Mouse (Mus musculus): ENCODE measurements at regions not wholly inside any gene's neighbourhood (a gene's known extent, or its start where the extent isn't known, plus 50 kb on each side); places are given as distances from the start of the nearest gene placed in this dataset.

GRCm38 (mm10) chr9:41523969-41524368 lies 362.5 kb upstream of the Ubash3b start:
- Histone ChIP-seq H3K36me3 (ENCODE audit: insufficient read depth) (no peaks in the 10 kb centered on the region), H3K4me2 (ENCODE audit: low read depth) (no peak overlapping the region), H3K27me3 (ENCODE audit: insufficient read depth, low read length) (no peaks in the 10 kb centered on the region), H3K27ac (ENCODE audit: low read depth, low read length) (0 out of 2 replicates have a peak overlapping the region, but pooled peaks have one; percentile 21), H3K4me3 (ENCODE audit: low read depth, low read length) (no peak overlapping the region), H3K9ac (no peak overlapping the region), H3K4me1 (ENCODE audit: insufficient read depth) (peaks cover 20% of the 10 kb centered on the region), H3K9me3 (ENCODE audit: low read length) (no peaks in the 10 kb centered on the region)
- WGBS = 96% methylated on average over 2 of the region's 2 CpGs
- ATAC-seq (no peak), DNase-seq (no peak)
- no peak for TF ChIP-seq CTCF (IDR thresholded peaks at IDR 0.05; ENCODE audit: low read depth)

- peaks cover 20% of the 10 kb centered on the region for H3K4me1 ChIP-seq (ENCODE audit: insufficient read depth)
- DNase-seq (no peak), ATAC-seq (no peak)
- no peak for TF ChIP-seq CTCF (IDR thresholded peaks at IDR 0.05; ENCODE audit: low read depth)
- 77% methylated on average over 1 of the region's 1 CpGs for WGBS
- H3K9ac ChIP-seq = no peak overlapping the region
- H3K4me3 ChIP-seq (ENCODE audit: low read depth, low read length) = no peak overlapping the region
- no peaks in the 10 kb centered on the region for H3K27me3 ChIP-seq (ENCODE audit: insufficient read depth, low read length)
- H3K36me3 ChIP-seq (ENCODE audit: insufficient read depth) = no peaks in the 10 kb centered on the region
- no peaks in the 10 kb centered on the region for H3K9me3 ChIP-seq (ENCODE audit: low read length)
- H3K4me2 ChIP-seq (ENCODE audit: low read depth) = no peak overlapping the region
- H3K27ac ChIP-seq (ENCODE audit: low read depth, low read length) = no peak overlapping the region
Observed at GRCm38 (mm10) chr9:41522302-41522701, 360.8 kb upstream of the Ubash3b start.

- no peak for DNase-seq
- Histone ChIP-seq H3K4me3 (ENCODE audit: low read depth, low read length) (no peak overlapping the region), H3K9ac (no peak overlapping the region), H3K27ac (ENCODE audit: low read depth, low read length) (no peak overlapping the region), H3K36me3 (ENCODE audit: insufficient read depth) (no peaks in the 10 kb centered on the region), H3K9me3 (ENCODE audit: low read length) (no peaks in the 10 kb centered on the region), H3K4me1 (ENCODE audit: insufficient read depth) (no peaks in the 10 kb centered on the region), H3K27me3 (ENCODE audit: insufficient read depth, low read length) (no peaks in the 10 kb centered on the region), H3K4me2 (ENCODE audit: low read depth) (no peak overlapping the region)
- no peak for ATAC-seq
- TF ChIP-seq CTCF (IDR thresholded peaks at IDR 0.05; ENCODE audit: low read depth) = no peak
- 73% methylated on average over 2 of the region's 2 CpGs for WGBS
Observed at GRCm38 (mm10) chr9:41517787-41518186, 356.3 kb upstream of the Ubash3b start.

- no peak overlapping the region for H3K9ac ChIP-seq
- TF ChIP-seq CTCF (IDR thresholded peaks at IDR 0.05; ENCODE audit: low read depth) = no peak
- no peaks in the 10 kb centered on the region for H3K4me1 ChIP-seq (ENCODE audit: insufficient read depth)
- ATAC-seq (no peak), DNase-seq (no peak)
- no peak overlapping the region for H3K27ac ChIP-seq (ENCODE audit: low read depth, low read length)
- no peaks in the 10 kb centered on the region for H3K27me3 ChIP-seq (ENCODE audit: insufficient read depth, low read length)
- H3K36me3 ChIP-seq (ENCODE audit: insufficient read depth) = no peaks in the 10 kb centered on the region
- no peak overlapping the region for H3K4me3 ChIP-seq (ENCODE audit: low read depth, low read length)
- no peaks in the 10 kb centered on the region for H3K9me3 ChIP-seq (ENCODE audit: low read length)
- H3K4me2 ChIP-seq (ENCODE audit: low read depth) = no peak overlapping the region
- 66% methylated on average over 2 of the region's 2 CpGs for WGBS
Observed at GRCm38 (mm10) chr9:41517053-41517696, 355.7 kb upstream of the Ubash3b start.

GRCm38 (mm10) chr9:41515192-41515591 lies 353.7 kb upstream of the Ubash3b start:
- DNase-seq (no peak), ATAC-seq (no peak)
- Histone ChIP-seq H3K4me3 (ENCODE audit: low read depth, low read length) (no peak overlapping the region), H3K36me3 (ENCODE audit: insufficient read depth) (no peaks in the 10 kb centered on the region), H3K9ac (no peak overlapping the region), H3K27ac (ENCODE audit: low read depth, low read length) (no peak overlapping the region), H3K4me1 (ENCODE audit: insufficient read depth) (no peaks in the 10 kb centered on the region), H3K4me2 (ENCODE audit: low read depth) (no peak overlapping the region), H3K27me3 (ENCODE audit: insufficient read depth, low read length) (no peaks in the 10 kb centered on the region), H3K9me3 (ENCODE audit: low read length) (no peaks in the 10 kb centered on the region)
- TF ChIP-seq CTCF (IDR thresholded peaks at IDR 0.05; ENCODE audit: low read depth) = no peak

GRCm38 (mm10) chr9:41513701-41514100 lies 352.2 kb upstream of the Ubash3b start:
- H3K4me3 ChIP-seq (ENCODE audit: low read depth, low read length) = no peak overlapping the region
- no peak overlapping the region for H3K9ac ChIP-seq
- H3K36me3 ChIP-seq (ENCODE audit: insufficient read depth) = no peaks in the 10 kb centered on the region
- no peaks in the 10 kb centered on the region for H3K27me3 ChIP-seq (ENCODE audit: insufficient read depth, low read length)
- DNase-seq (no peak), ATAC-seq (no peak)
- no peak overlapping the region for H3K4me2 ChIP-seq (ENCODE audit: low read depth)
- TF ChIP-seq CTCF (IDR thresholded peaks at IDR 0.05; ENCODE audit: low read depth) = no peak
- no peaks in the 10 kb centered on the region for H3K9me3 ChIP-seq (ENCODE audit: low read length)
- H3K27ac ChIP-seq (ENCODE audit: low read depth, low read length) = no peak overlapping the region
- H3K4me1 ChIP-seq (ENCODE audit: insufficient read depth) = no peaks in the 10 kb centered on the region
- 60% methylated on average over 1 of the region's 1 CpGs for WGBS

- WGBS = 91% methylated on average over 2 of the region's 2 CpGs
- no peak for TF ChIP-seq CTCF (IDR thresholded peaks at IDR 0.05; ENCODE audit: low read depth)
- ATAC-seq = no peak
- H3K9me3 ChIP-seq (ENCODE audit: low read length) = no peaks in the 10 kb centered on the region
- H3K4me1 ChIP-seq (ENCODE audit: insufficient read depth) = no peaks in the 10 kb centered on the region
- no peak overlapping the region for H3K4me2 ChIP-seq (ENCODE audit: low read depth)
- H3K36me3 ChIP-seq (ENCODE audit: insufficient read depth) = no peaks in the 10 kb centered on the region
- no peak overlapping the region for H3K9ac ChIP-seq
- no peak for DNase-seq
- no peak overlapping the region for H3K4me3 ChIP-seq (ENCODE audit: low read depth, low read length)
- no peaks in the 10 kb centered on the region for H3K27me3 ChIP-seq (ENCODE audit: insufficient read depth, low read length)
- H3K27ac ChIP-seq (ENCODE audit: low read depth, low read length) = no peak overlapping the region
Observed at GRCm38 (mm10) chr9:41509597-41509996, 348.1 kb upstream of the Ubash3b start.
